Mouse (Mus musculus): ENCODE data around the gene Zfp276. TPM values are rescaled to one million over a fixed set of nuclear protein-coding genes. Genes with fewer than 3 reads are reported as not detected.
"Not testable (repeated sequence)": the region's sequence is repeated elsewhere in the genome, so short reads cannot be mapped to it uniquely, and the experiment has no call there.

The Zfp276 gene
- polyA plus RNA-seq, 1 experiment = 33.8 TPM

GRCm38 (mm10) chr8:123257114-123257513, 3.1 kb downstream of the Zfp276 start:
- Histone ChIP-seq H3K36me3 (ENCODE audit: control insufficient read depth, insufficient read depth, low read length) (peaks cover 38% of the 10 kb centered on the region), H3K4me1 (ENCODE audit: control insufficient read depth, insufficient read depth, insufficient read length, low read length) (peaks cover 9% of the 10 kb centered on the region), H3K27ac (ENCODE audit: insufficient read depth, low read depth, low read length) (no peak overlapping the region), H3K27me3 (ENCODE audit: control insufficient read depth, insufficient read depth, low read length) (no peaks in the 10 kb centered on the region), H3K4me3 (ENCODE audit: low read depth, low read length) (no peak overlapping the region)
- 88% methylated on average over 3 of the region's 3 CpGs for WGBS
- TF ChIP-seq POLR2A (IDR thresholded peaks at IDR 0.05; ENCODE audit: low read depth, low read length) (no peak), CTCF (IDR thresholded peaks at IDR 0.05; ENCODE audit: extremely low read depth, insufficient read length, insufficient replicate concordance, low read depth, low read length) (no peak)

- WGBS = 92% methylated on average over 8 of the region's 8 CpGs
- not testable (repeated sequence) for H3K4me3 ChIP-seq (ENCODE audit: low read depth, low read length); H3K4me1 ChIP-seq (ENCODE audit: control insufficient read depth, insufficient read depth, insufficient read length, low read length); H3K27me3 ChIP-seq (ENCODE audit: control insufficient read depth, insufficient read depth, low read length); H3K27ac ChIP-seq (ENCODE audit: insufficient read depth, low read depth, low read length)
- H3K36me3 ChIP-seq (ENCODE audit: control insufficient read depth, insufficient read depth, low read length) = peaks cover 41% of the 10 kb centered on the region
Observed at GRCm38 (mm10) chr8:123257593-123257992, 3.6 kb downstream of the Zfp276 start.

GRCm38 (mm10) chr8:123267926-123268656, 14.1 kb downstream of the Zfp276 start:
- H3K4me3 ChIP-seq (ENCODE audit: low read depth, low read length) = no peak overlapping the region
- no peaks in the 10 kb centered on the region for H3K27me3 ChIP-seq (ENCODE audit: control insufficient read depth, insufficient read depth, low read length)
- TF ChIP-seq POLR2A (IDR thresholded peaks at IDR 0.05; ENCODE audit: low read depth, low read length) = no peak
- no peak for TF ChIP-seq CTCF (IDR thresholded peaks at IDR 0.05; ENCODE audit: extremely low read depth, insufficient read length, insufficient replicate concordance, low read depth, low read length)
- 86% methylated on average over 14 of the region's 14 CpGs for WGBS
- no peaks in the 10 kb centered on the region for H3K4me1 ChIP-seq (ENCODE audit: control insufficient read depth, insufficient read depth, insufficient read length, low read length)
- H3K27ac ChIP-seq (ENCODE audit: insufficient read depth, low read depth, low read length) = no peak overlapping the region
- H3K36me3 ChIP-seq (ENCODE audit: control insufficient read depth, insufficient read depth, low read length) = peaks cover 58% of the 10 kb centered on the region

- H3K27ac ChIP-seq (ENCODE audit: insufficient read depth, low read depth, low read length) = no peak overlapping the region
- no peak overlapping the region for H3K4me3 ChIP-seq (ENCODE audit: low read depth, low read length)
- no peaks in the 10 kb centered on the region for H3K4me1 ChIP-seq (ENCODE audit: control insufficient read depth, insufficient read depth, insufficient read length, low read length)
- 86% methylated on average over 10 of the region's 10 CpGs for WGBS
- H3K27me3 ChIP-seq (ENCODE audit: control insufficient read depth, insufficient read depth, low read length) = no peaks in the 10 kb centered on the region
- no peak for TF ChIP-seq CTCF (IDR thresholded peaks at IDR 0.05; ENCODE audit: extremely low read depth, insufficient read length, insufficient replicate concordance, low read depth, low read length)
- TF ChIP-seq POLR2A (IDR thresholded peaks at IDR 0.05; ENCODE audit: low read depth, low read length) = no peak
- H3K36me3 ChIP-seq (ENCODE audit: control insufficient read depth, insufficient read depth, low read length) = peaks cover 33% of the 10 kb centered on the region
Observed at GRCm38 (mm10) chr8:123271147-123271546, 17.2 kb downstream of the Zfp276 start.

- WGBS = 67% methylated on average over 4 of the region's 4 CpGs
- H3K27me3 ChIP-seq (ENCODE audit: control insufficient read depth, insufficient read depth, low read length) = no peaks in the 10 kb centered on the region
- H3K27ac ChIP-seq (ENCODE audit: insufficient read depth, low read depth, low read length) = no peak overlapping the region
- H3K4me1 ChIP-seq (ENCODE audit: control insufficient read depth, insufficient read depth, insufficient read length, low read length) = no peaks in the 10 kb centered on the region
- H3K36me3 ChIP-seq (ENCODE audit: control insufficient read depth, insufficient read depth, low read length) = peaks cover 26% of the 10 kb centered on the region
- H3K4me3 ChIP-seq (ENCODE audit: low read depth, low read length) = no peak overlapping the region
- TF ChIP-seq CTCF (IDR thresholded peaks at IDR 0.05; ENCODE audit: extremely low read depth, insufficient read length, insufficient replicate concordance, low read depth, low read length) = no peak
- TF ChIP-seq POLR2A (IDR thresholded peaks at IDR 0.05; ENCODE audit: low read depth, low read length) = no peak
Observed at GRCm38 (mm10) chr8:123271901-123272300, 17.9 kb downstream of the Zfp276 start.

GRCm38 (mm10) chr8:123274447-123274846, 20.5 kb downstream of the Zfp276 start:
- no peak overlapping the region for H3K4me3 ChIP-seq (ENCODE audit: low read depth, low read length)
- H3K27me3 ChIP-seq (ENCODE audit: control insufficient read depth, insufficient read depth, low read length) = no peaks in the 10 kb centered on the region
- 89% methylated on average over 5 of the region's 5 CpGs for WGBS
- no peak overlapping the region for H3K27ac ChIP-seq (ENCODE audit: insufficient read depth, low read depth, low read length)
- TF ChIP-seq CTCF (IDR thresholded peaks at IDR 0.05; ENCODE audit: extremely low read depth, insufficient read length, insufficient replicate concordance, low read depth, low read length) (no peak), POLR2A (IDR thresholded peaks at IDR 0.05; ENCODE audit: low read depth, low read length) (no peak)
- H3K4me1 ChIP-seq (ENCODE audit: control insufficient read depth, insufficient read depth, insufficient read length, low read length) = no peaks in the 10 kb centered on the region
- H3K36me3 ChIP-seq (ENCODE audit: control insufficient read depth, insufficient read depth, low read length) = peaks cover 4% of the 10 kb centered on the region

- H3K4me1 ChIP-seq (ENCODE audit: control insufficient read depth, insufficient read depth, insufficient read length, low read length) = no peaks in the 10 kb centered on the region
- no peaks in the 10 kb centered on the region for H3K27me3 ChIP-seq (ENCODE audit: control insufficient read depth, insufficient read depth, low read length)
- no peak overlapping the region for H3K27ac ChIP-seq (ENCODE audit: insufficient read depth, low read depth, low read length)
- H3K36me3 ChIP-seq (ENCODE audit: control insufficient read depth, insufficient read depth, low read length) = peaks cover 2% of the 10 kb centered on the region
- WGBS = 91% methylated on average over 12 of the region's 12 CpGs
- no peak overlapping the region for H3K4me3 ChIP-seq (ENCODE audit: low read depth, low read length)
- no peak for TF ChIP-seq CTCF (IDR thresholded peaks at IDR 0.05; ENCODE audit: extremely low read depth, insufficient read length, insufficient replicate concordance, low read depth, low read length)
- TF ChIP-seq POLR2A (IDR thresholded peaks at IDR 0.05; ENCODE audit: low read depth, low read length) = no peak
Observed at GRCm38 (mm10) chr8:123275096-123275495, 21.1 kb downstream of the Zfp276 start.

Measured in small intestine, adult 2 months (tissue).